Mouse (Mus musculus): ENCODE measurements around the gene Olfr730.

Olfr730 gene
- long read RNA-seq, experiment 1 = 0 reads
- long read RNA-seq, experiment 2 = 0 reads

DNA sequence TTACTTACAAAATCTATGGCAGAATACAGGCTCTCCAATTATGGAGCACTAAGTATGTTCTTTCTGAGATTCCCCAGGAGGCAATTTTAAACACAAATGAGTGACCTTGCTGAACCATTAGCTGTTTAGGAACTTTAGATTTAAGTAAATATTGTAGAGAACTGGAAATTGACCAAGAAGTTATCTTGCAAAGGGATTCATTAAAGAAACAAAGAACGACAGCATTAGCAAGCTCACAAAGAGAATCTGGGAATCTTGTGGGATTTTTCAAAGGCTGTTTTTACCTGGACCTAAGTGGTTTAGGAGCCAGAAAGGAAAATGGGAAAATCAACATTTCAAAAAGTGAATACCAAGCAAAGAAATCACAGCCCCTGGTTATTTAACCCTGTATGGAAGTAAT is at the start of gene Olfr730:
TSS of gene Olfr730 (minus strand) at position 101 of the 400 bp plus-strand sequence.
- intact Hi-C loops (cut with DNase I) = no loop called here

DNA sequence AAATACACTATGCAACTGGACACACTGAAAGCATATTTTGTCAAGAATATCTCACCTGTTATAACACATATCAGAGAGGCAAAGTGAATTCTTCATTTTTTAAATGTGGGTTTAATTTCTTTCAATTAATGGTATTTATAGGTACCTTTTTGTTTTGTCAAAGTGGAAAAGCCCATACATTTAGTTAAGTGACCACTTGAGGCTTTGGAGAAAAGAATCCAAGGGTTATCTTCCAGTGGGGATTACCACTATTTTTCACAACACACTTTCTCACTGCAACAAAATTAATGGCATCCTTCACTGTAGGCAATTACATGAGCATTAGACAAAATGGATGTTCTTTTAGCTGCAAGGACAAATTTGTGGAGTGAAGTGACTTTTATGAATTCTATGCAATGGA is 35.2 kb downstream of the Olfr730 start, which contains the start of gene Olfr729:
TSS of gene Olfr729 (minus strand) at position 101 of the 400 bp plus-strand sequence.
- intact Hi-C loops (cut with DNase I) = no loop called here

DNA sequence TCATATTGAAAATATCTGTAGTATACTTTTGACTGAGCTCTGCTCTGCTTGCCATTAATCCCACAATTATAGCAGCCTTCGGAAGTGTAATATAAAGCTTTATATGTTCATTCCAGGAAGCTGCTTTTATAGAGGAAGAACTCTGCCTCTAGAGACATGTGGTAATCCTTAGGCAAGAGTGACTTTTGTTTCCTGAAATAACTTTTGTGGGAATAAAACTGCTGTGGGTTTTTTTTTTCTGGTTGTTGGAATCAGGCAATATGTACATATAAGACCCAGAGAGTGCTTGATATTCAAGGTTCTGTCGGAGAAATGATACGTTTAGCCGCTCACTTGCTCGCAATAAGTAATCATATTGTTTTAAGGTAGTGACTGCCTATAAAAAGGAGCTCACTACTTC is 45.4 kb downstream of the Olfr730 start, which contains the start of gene Olfr728:
TSS of gene Olfr728 (minus strand) at position 101 of the 400 bp plus-strand sequence.
- intact Hi-C loops (cut with DNase I) = no loop called here
